Mouse (Mus musculus) E14TG2a.4 (cell line): Measurements from ENCODE around the gene Efna4.

Experiments used
- CTCF ChIP-seq: conservative IDR thresholded peaks from 2 replicates; pipeline ENCODE4 v1.5.1; 2014; ENCODE audit warnings: low read length
- NANOG ChIP-seq: IDR thresholded peaks from 2 replicates; pipeline ENCODE4 v1.6.1; 2014; ENCODE audit warnings: borderline replicate concordance, low read length, mixed read lengths
- POU5F1 ChIP-seq: IDR thresholded peaks from 2 replicates; pipeline ENCODE4 v1.6.1; 2014; ENCODE audit warnings: low read length, borderline replicate concordance

DNA sequence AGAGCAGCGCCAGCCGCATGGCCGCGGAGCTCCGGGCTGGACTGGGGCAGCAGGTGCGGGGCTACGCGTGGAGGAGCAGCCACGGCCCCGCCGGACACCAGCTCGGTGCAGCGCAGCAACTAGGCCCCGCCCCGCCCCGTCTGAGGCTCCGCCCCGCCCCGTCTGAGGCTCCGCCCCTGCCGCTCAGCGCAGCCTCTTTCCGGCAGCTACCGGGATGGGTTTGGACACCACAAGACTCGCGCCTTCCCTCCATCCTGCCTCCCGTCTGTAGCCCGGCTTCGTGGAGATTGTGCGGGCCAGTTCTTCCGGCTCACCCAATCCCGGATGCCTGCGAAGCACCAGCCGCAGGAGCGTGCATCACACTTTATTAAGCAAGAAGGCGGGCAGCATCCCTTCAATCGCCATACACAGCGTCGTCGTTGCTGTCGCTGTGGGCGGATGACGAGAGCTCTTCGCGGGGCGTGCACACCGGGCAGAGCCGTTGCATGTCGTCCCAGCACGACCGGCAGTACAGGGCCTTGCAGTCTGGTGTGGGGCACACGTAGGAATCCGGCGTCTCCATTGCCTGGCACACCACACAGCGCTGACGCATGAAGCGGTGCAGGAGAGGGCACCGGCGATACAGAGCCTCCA lies 12.2 kb upstream of the Efna4 start, which contains the start of gene Adam15:
- TF ChIP-seq CTCF (no peak), POU5F1 (no peak), NANOG (no peak)
